Mouse (Mus musculus) ES-E14 (cell line): ENCODE results near the gene Ednra. TPM values are rescaled to one million over a fixed set of nuclear protein-coding genes. Genes with fewer than 3 reads are reported as not detected.

Source experiments
- DNase-seq: peaks from one replicate; pipeline ENCODE4 v3.0.0-alpha.2; 2013; ENCODE audit warnings: low read depth, low spot score
- H3K27ac ChIP-seq: 2 replicates; pipeline ENCODE4 v1.5.1; 2012; ENCODE audit warnings: low read depth, mild to moderate bottlenecking, low read length, moderate library complexity, mixed read lengths; ENCODE audit not compliant: poor library complexity, insufficient read depth, severe bottlenecking
- H3K36me3 ChIP-seq: 2 replicates; pipeline ENCODE4 v1.6.1; 2012; ENCODE audit warnings: mild to moderate bottlenecking, low read length, moderate library complexity, mixed read lengths; ENCODE audit not compliant: control insufficient read depth, poor library complexity, insufficient read depth, severe bottlenecking
- H3K4me1 ChIP-seq, 2 experiments: fragments of 150-350 bp in 1 of 2; sonication (generic) in 1 of 2; 2 replicates each; pipeline ENCODE4 v1.6.1; 2012; ENCODE audit warnings: low read length in 2 of 2, mild to moderate bottlenecking in 1 of 2, mixed read lengths in 1 of 2; ENCODE audit not compliant: control insufficient read depth in 2 of 2, insufficient read depth in 2 of 2, poor library complexity in 1 of 2
- H3K4me3 ChIP-seq, 2 experiments: fragments of 150-350 bp in 1 of 2; sonication (generic) in 1 of 2; 2 replicates each; pipeline ENCODE4 v1.5.1; 2012; ENCODE audit warnings: low read length in 2 of 2, low read depth in 1 of 2, mild to moderate bottlenecking in 1 of 2, mixed read lengths in 1 of 2; ENCODE audit not compliant: insufficient read depth in 1 of 2, poor library complexity in 1 of 2, severe bottlenecking in 1 of 2
- H3K9ac ChIP-seq: 2 replicates; pipeline ENCODE4 v1.6.1; 2012; ENCODE audit warnings: low read depth, mild to moderate bottlenecking, low read length, mixed read lengths; ENCODE audit not compliant: poor library complexity, insufficient read depth, severe bottlenecking
- H3K9me3 ChIP-seq: fragments of 150-350 bp; sonication (generic); 2 replicates; pipeline ENCODE4 v1.6.1; 2012; ENCODE audit warnings: low read depth, mild to moderate bottlenecking, low read length; ENCODE audit not compliant: control insufficient read depth, insufficient read depth
- CHD2 ChIP-seq: IDR thresholded peaks from 2 replicates; pipeline ENCODE4 v1.6.1; 2014; ENCODE audit warnings: mild to moderate bottlenecking, low read depth, low read length, inconsistent platforms
- HCFC1 ChIP-seq: IDR thresholded peaks from 2 replicates; pipeline ENCODE4 v1.6.1; 2012; ENCODE audit warnings: low read length, inconsistent platforms, borderline replicate concordance; ENCODE audit not compliant: insufficient read depth
- MAFK ChIP-seq: IDR thresholded peaks from 2 replicates; pipeline ENCODE4 v1.6.1; 2014; ENCODE audit warnings: mild to moderate bottlenecking, low read depth, low read length, inconsistent platforms; ENCODE audit not compliant: insufficient read depth
- ZC3H11A ChIP-seq: IDR thresholded peaks from 2 replicates; pipeline ENCODE4 v1.6.1; 2012; ENCODE audit warnings: low read depth, mild to moderate bottlenecking, inconsistent platforms, low read length, borderline replicate concordance
- ZNF384 ChIP-seq: IDR thresholded peaks from 2 replicates; pipeline ENCODE4 v1.6.1; 2012; ENCODE audit warnings: low read depth, low read length, inconsistent platforms
- in situ Hi-C, 2 experiments: fragments of 600-800 bp; cut with MboI; formaldehyde crosslinking; loops; one replicate each; pipeline ENCODE4 v1.15.1; 2025; ENCODE audit warnings: low sequenced_read_pairs in 2 of 2, inconsistent platforms in 1 of 2; ENCODE audit not compliant: unreplicated experiment in 2 of 2
- total RNA-seq: library from RNA; depleted of rRNA; stranded (reverse); fragments of 300-350 nt; gene quantifications from 2 replicates; pipeline ENCODE4 v1.2.3, GENCODE M21; 2012; rRNA removed

Gene Ednra
- total RNA-seq, 1 experiment, result 0.40 TPM

DNA sequence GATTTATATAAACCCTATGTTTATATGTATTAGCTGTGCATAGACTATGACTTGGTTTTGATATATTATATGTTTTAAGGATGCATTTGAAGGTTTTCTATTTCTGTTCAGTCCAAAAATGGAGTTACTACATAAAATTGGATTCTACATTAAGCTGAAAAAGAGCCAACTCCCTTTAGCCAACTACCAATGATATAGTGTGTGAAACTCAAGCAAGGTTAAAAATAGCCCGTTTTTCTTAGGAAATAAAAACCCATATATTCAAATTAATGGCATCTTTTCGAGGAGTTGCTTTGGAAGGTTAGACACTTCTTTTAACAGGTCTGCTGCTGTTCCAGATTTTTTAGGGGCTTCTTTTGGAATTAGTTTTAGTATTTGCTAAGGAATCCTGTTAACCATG lies 91.1 kb downstream of the Ednra start:
- in situ Hi-C loops, result no loop called here
- H3K36me3 ChIP-seq, result no peaks in the 10 kb centered on the region
- no peak for DNase-seq
- H3K9me3 ChIP-seq, result no peaks in the 10 kb centered on the region
- TF ChIP-seq ZC3H11A (no peak), ZNF384 (no peak), CHD2 (no peak), MAFK (no peak), HCFC1 (no peak)
- no peak overlapping the region for H3K9ac ChIP-seq
- H3K4me1 ChIP-seq, result no peaks in the 10 kb centered on the region
- no peak overlapping the region for H3K4me3 ChIP-seq
- no peak overlapping the region for H3K27ac ChIP-seq

DNA sequence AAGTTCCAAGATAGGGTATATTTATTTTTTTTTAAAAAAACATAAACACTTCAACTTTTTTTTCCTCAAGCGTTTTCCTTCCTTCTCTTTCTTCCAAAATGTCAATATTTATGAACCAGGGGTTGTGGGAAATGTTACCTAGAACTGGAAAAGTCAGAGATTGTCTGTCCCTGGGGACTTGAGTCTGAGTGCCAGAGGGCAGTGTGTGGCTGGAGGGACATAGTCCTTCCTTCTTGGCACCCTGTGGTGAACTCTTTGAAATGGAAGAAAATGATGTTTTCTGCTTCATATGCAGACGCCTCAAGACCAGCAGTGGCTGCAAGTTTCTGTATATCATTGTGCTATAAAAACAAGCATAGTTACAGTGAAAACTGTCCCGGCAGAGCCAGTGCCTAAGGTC lies 93.6 kb downstream of the Ednra start:
- Histone ChIP-seq H3K9ac (no peak overlapping the region), H3K36me3 (no peaks in the 10 kb centered on the region), H3K27ac (no peak overlapping the region), H3K4me1 (no peaks in the 10 kb centered on the region), H3K4me3 (no peak overlapping the region), H3K9me3 (no peaks in the 10 kb centered on the region)
- no peak for TF ChIP-seq HCFC1
- TF ChIP-seq CHD2, result no peak
- TF ChIP-seq ZNF384, result no peak
- TF ChIP-seq MAFK, result no peak
- no peak for TF ChIP-seq ZC3H11A
- in situ Hi-C loops, result no loop called here
- DNase-seq, result no peak

DNA sequence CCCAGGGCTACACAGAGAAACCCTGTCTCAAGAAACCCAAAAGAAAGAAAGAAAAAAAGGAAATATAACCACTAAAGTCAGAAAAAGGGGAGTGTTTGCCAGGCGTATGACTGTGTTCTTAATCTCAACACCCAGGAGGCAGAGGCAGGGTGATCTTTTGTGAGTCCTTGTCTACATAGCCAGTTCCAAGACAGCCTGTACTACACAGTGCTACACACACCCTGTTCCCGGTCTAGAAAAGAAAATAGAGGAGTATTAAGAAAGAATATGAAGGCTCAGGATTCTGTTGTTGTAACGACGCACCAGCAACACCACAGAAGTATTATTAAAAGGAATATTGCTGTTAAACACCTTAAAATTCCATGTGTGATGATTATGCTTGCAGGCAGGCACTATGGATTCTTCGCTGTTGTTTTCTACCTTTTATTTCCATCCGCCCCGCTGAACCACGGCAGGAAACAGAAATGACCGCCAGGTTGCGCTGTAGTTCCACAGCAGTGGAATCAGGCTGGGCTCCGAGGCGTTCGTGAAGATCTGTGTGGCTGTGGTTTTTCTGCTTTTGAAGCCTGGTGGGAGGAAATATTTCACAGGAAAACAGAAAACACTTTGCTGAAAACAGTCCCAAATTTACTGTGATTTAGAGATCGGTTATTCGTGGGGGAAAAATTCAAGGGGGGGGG lies 94.3 kb downstream of the Ednra start:
- Histone ChIP-seq H3K36me3 (no peaks in the 10 kb centered on the region), H3K9ac (no peak overlapping the region), H3K4me3 (no peak overlapping the region), H3K27ac (no peak overlapping the region), H3K9me3 (no peaks in the 10 kb centered on the region), H3K4me1 (no peaks in the 10 kb centered on the region)
- DNase-seq, result peak; percentile 68
- in situ Hi-C loops, result no loop called here
- TF ChIP-seq ZC3H11A (peak; percentile 98), ZNF384 (no peak)

DNA sequence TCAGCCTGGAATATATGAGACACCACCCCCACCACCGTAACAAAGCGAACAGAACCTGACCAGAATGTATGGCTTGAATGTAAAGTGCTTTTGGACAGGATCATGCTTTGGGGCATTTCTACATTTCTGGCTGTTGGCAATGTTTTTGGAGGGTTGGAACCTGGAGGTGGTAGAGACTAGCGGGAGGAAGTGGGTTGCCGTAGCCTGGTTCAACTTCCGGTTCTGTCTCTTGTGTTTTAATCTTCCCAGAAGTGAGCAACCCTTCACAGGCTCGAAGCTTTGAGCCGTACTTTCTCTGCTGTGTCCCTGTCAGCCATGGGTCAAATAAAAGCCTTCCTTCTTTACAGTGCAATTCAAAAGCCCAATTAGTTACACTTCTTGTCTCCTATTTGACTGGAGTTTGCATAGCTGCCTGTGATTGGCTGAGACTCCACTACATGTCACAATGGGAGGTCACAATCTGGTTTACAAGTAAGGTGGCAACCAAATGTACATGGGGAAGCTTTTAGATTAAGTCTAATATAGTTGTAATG lies 100.5 kb downstream of the Ednra start:
- Histone ChIP-seq H3K27ac (no peak overlapping the region), H3K36me3 (no peaks in the 10 kb centered on the region), H3K4me3 (no peak overlapping the region), H3K9me3 (no peaks in the 10 kb centered on the region), H3K9ac (no peak overlapping the region), H3K4me1 (no peaks in the 10 kb centered on the region)
- DNase-seq, result no peak
- in situ Hi-C loops, result no loop called here
- TF ChIP-seq MAFK (no peak), CHD2 (no peak), ZC3H11A (no peak), HCFC1 (no peak)

DNA sequence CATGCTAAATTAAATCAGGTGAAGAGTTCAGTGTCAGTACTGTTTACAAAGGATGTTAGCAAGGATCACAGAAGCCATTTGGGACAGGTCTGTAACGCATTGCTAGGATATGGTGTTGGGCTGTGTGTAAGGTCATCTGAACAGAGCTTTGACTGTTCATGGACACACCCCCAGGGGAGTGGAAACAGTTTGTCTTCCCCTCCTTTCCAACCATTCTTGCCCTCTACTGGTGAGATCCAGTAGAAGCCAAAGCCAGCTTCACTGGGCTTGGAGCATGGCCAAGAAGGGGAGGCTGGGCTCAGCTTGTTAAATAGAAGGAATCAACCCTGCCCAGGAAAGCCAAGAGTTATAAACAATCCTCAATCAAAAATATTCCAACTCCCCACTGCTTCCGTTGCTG lies 106.3 kb downstream of the Ednra start:
- no peaks in the 10 kb centered on the region for H3K4me1 ChIP-seq
- DNase-seq, result peak; percentile 33
- H3K36me3 ChIP-seq, result no peaks in the 10 kb centered on the region
- in situ Hi-C loops, result no loop called here
- no peak overlapping the region for H3K27ac ChIP-seq
- H3K4me3 ChIP-seq, result no peak overlapping the region
- H3K9me3 ChIP-seq, result no peaks in the 10 kb centered on the region
- no peak overlapping the region for H3K9ac ChIP-seq
- TF ChIP-seq ZC3H11A (no peak), CHD2 (no peak), HCFC1 (no peak), ZNF384 (no peak), MAFK (no peak)

Other genes with a start within 250 kb of the Ednra start
- 6.9 and 10.8 TPM in 2 replicates for gene Arhgap10, start 206.5 kb downstream of the Ednra start, total RNA-seq
- 11.9 and 18.2 TPM in 2 replicates for gene Prmt9, start 175.1 kb downstream of the Ednra start, total RNA-seq
- 56.8 and 59.7 TPM in 2 replicates for gene Tmem184c, start 113.8 kb downstream of the Ednra start, total RNA-seq